Mouse (Mus musculus) spleen, adult 2 months (tissue): Measurements from ENCODE around the gene Hspd1. TPM values are rescaled to one million over a fixed set of nuclear protein-coding genes. Genes with fewer than 3 reads are reported as not detected.
A peak's percentile ranks its signal among the peaks of the same experiment; 100 is the strongest.

ENCODE experiments used
- DNase-seq, 2 experiments: peaks; one replicate each; pipeline versions ENCODE4 v3.0.0 to v3.0.0-alpha.2; 2012 to 2021; ENCODE audit warnings: low spot score in 2 of 2, low read depth in 1 of 2
- H3K27ac ChIP-seq: fragments of 200-500 bp; 2 replicates; pipeline ENCODE4 v1.5.1; 2012; ENCODE audit warnings: low read length, inconsistent platforms; ENCODE audit not compliant: insufficient read depth
- H3K27me3 ChIP-seq: fragments of 200-500 bp; 2 replicates; pipeline ENCODE4 v1.6.1; 2012; ENCODE audit warnings: mild to moderate bottlenecking, moderate library complexity, low read length, inconsistent platforms; ENCODE audit not compliant: control insufficient read depth, insufficient read depth
- H3K36me3 ChIP-seq: fragments of 200-500 bp; 2 replicates; pipeline ENCODE4 v1.6.1; 2012; ENCODE audit warnings: mild to moderate bottlenecking, low read length, inconsistent platforms; ENCODE audit not compliant: control insufficient read depth, insufficient read depth
- H3K4me1 ChIP-seq: fragments of 200-500 bp; 2 replicates; pipeline ENCODE4 v1.6.1; 2011; ENCODE audit warnings: inconsistent platforms; ENCODE audit not compliant: control insufficient read depth, insufficient read depth, insufficient read length
- H3K4me3 ChIP-seq: fragments of 200-500 bp; 2 replicates; pipeline ENCODE4 v1.5.1; 2011; ENCODE audit warnings: mild to moderate bottlenecking, inconsistent platforms; ENCODE audit not compliant: insufficient read depth, insufficient read length; ENCODE audit errors: extremely low read depth
- CTCF ChIP-seq: fragments of 200-500 bp; IDR thresholded peaks from 2 replicates; pipeline ENCODE4 v1.5.1; 2011; ENCODE audit warnings: mild to moderate bottlenecking, inconsistent platforms; ENCODE audit not compliant: insufficient read depth, insufficient read length, insufficient replicate concordance; ENCODE audit errors: extremely low read depth
- POLR2A ChIP-seq: fragments of 200-500 bp; IDR thresholded peaks from 2 replicates; pipeline ENCODE4 v1.6.1; 2011; ENCODE audit warnings: low read depth, low read length, inconsistent platforms
- WGBS: fragments of 180-500 bp; shearing (Covaris S2); methylation state at CpG from one replicate; pipeline ENCODE4 v1.1.7; 2018; 5-methylcytosine and 5-hydroxymethylcytosine counted together
- polyA plus RNA-seq: library from polyadenylated mRNA; depleted of rRNA; stranded (reverse); fragments of >200 nt; gene quantifications from 2 replicates; pipeline ENCODE4 v1.2.3, GENCODE M21; 2012

The Hspd1 gene
- polyA plus RNA-seq, 1 experiment = 9.2 TPM

GRCm38 (mm10) chr1:55043164-55043563, 44.9 kb downstream of the Hspd1 start:
- Histone ChIP-seq H3K36me3 (no peaks in the 10 kb centered on the region), H3K27ac (no peak overlapping the region), H3K4me1 (no peaks in the 10 kb centered on the region), H3K4me3 (no peak overlapping the region), H3K27me3 (no peaks in the 10 kb centered on the region)
- TF ChIP-seq CTCF = no peak
- no peak for TF ChIP-seq POLR2A
- no peak for DNase-seq
- 78% methylated on average over 3 of the region's 3 CpGs for WGBS

- TF ChIP-seq CTCF (peak; percentile 24; the same call in 1 of the 2 replicates), POLR2A (no peak)
- Histone ChIP-seq H3K27me3 (no peaks in the 10 kb centered on the region), H3K27ac (no peak overlapping the region), H3K36me3 (no peaks in the 10 kb centered on the region), H3K4me1 (no peaks in the 10 kb centered on the region), H3K4me3 (no peak overlapping the region)
- WGBS = 67% methylated on average over 1 of the region's 1 CpGs
- peak in 1 of 2 experiments; percentile 40 for DNase-seq
Observed at GRCm38 (mm10) chr1:55042246-55042645, 45.8 kb downstream of the Hspd1 start.

DNA sequence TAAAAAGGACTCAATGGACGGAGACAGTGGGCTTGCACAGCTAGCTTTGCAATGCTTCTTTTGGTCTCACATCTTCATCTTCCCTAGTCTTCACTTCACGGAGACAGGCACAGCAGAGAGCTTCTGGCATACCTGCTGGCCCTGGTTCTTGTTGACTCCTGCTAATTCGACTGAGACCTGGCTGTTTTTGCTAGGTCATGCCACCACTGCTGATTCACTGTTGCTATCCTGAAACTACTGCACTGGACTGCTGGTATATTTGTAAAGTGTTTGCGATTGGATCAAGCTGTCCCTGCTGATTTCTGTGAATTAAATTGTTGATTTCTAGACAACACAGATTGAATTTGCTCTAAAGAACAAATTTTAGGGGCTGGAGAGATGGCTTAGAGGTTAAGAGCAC, 46.4 kb downstream of the Hspd1 start:
- no peak for DNase-seq
- Histone ChIP-seq H3K4me3 (no peak overlapping the region), H3K4me1 (no peaks in the 10 kb centered on the region), H3K27me3 (no peaks in the 10 kb centered on the region), H3K36me3 (no peaks in the 10 kb centered on the region), H3K27ac (no peak overlapping the region)
- WGBS = 91% methylated on average over 4 of the region's 4 CpGs
- TF ChIP-seq CTCF (no peak), POLR2A (no peak)

GRCm38 (mm10) chr1:55039944-55040343, 48.1 kb downstream of the Hspd1 start:
- 92% methylated on average over 1 of the region's 1 CpGs for WGBS
- no peak overlapping the region for H3K27ac ChIP-seq
- no peak for TF ChIP-seq POLR2A
- no peak for TF ChIP-seq CTCF
- DNase-seq = no peak
- no peaks in the 10 kb centered on the region for H3K36me3 ChIP-seq
- H3K4me1 ChIP-seq = no peaks in the 10 kb centered on the region
- H3K4me3 ChIP-seq = no peak overlapping the region
- no peaks in the 10 kb centered on the region for H3K27me3 ChIP-seq

DNA sequence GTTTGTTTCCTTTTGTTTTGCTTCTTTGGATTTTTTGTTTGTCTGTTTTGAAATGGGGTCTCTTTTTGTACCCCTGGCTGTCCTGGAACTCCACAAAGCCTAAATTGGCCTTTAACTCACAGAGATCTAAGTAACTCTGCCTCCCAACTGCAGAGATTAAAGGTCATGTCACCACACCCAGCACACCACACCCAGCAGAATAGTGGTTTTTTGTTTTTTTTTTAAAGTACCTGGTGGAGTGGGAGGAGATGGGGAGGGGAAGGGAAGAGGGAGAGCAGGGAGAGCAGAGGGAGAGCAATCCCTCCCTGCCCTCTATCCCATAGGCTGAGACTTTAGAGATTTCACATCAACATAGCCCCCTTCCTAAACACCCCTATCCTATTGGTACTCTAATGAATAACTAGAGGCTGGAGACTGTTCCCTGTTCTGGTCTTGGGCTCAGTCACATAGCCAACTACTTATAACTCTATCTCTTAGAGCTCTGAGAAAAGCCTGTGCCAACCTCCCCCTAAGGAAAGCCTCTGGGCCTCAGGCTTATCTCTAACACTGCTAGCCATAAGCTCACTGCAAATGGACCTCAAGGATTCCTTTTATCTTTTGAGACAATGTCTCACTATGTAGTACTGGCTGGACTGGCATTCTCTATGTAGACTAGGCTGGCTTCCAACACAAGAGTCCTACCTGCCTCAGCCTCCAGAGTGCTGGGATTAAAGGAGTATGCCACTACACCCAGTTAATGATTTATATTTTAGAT, 56.8 kb downstream of the Hspd1 start:
- H3K36me3 ChIP-seq = no peaks in the 10 kb centered on the region
- TF ChIP-seq POLR2A (no peak), CTCF (no peak)
- H3K27ac ChIP-seq = no peak overlapping the region
- no peak overlapping the region for H3K4me3 ChIP-seq
- no peak for DNase-seq
- H3K27me3 ChIP-seq = no peaks in the 10 kb centered on the region
- H3K4me1 ChIP-seq = peaks cover 13% of the 10 kb centered on the region; the same call in 1 of the 2 replicates

- TF ChIP-seq CTCF = no peak
- no peak for TF ChIP-seq POLR2A
- no peak for DNase-seq
- Histone ChIP-seq H3K36me3 (no peaks in the 10 kb centered on the region), H3K27ac (peak overlapping the region; percentile 87), H3K27me3 (no peaks in the 10 kb centered on the region), H3K4me3 (peak overlapping the region; percentile 44), H3K4me1 (peaks cover 15% of the 10 kb centered on the region; the same call in 1 of the 2 replicates)
- 37% methylated on average over 4 of the region's 4 CpGs for WGBS
Observed at GRCm38 (mm10) chr1:55029446-55029845, 58.6 kb downstream of the Hspd1 start.

GRCm38 (mm10) chr1:55028512-55029249, 59.4 kb downstream of the Hspd1 start:
- WGBS = 18% methylated on average over 11 of the region's 11 CpGs
- Histone ChIP-seq H3K4me1 (peaks cover 15% of the 10 kb centered on the region; the same call in 1 of the 2 replicates), H3K4me3 (peak overlapping the region; percentile 44), H3K27ac (peak overlapping the region; percentile 87), H3K27me3 (no peaks in the 10 kb centered on the region), H3K36me3 (no peaks in the 10 kb centered on the region)
- DNase-seq = peak; percentile 57 to 61
- TF ChIP-seq POLR2A = peak; percentile 86
- no peak for TF ChIP-seq CTCF
